Mouse (Mus musculus) frontal cortex, adult 2 months (tissue): ENCODE measurements around the gene Pmp22. TPM values are rescaled to one million over a fixed set of nuclear protein-coding genes. Genes with fewer than 3 reads are reported as not detected.
A peak's percentile ranks its signal among the peaks of the same experiment; 100 is the strongest.

Source experiments
- DNase-seq, 2 experiments: peaks; one replicate each; pipeline ENCODE4 v3.0.0; 2022; ENCODE audit warnings: low spot score in 1 of 2; ENCODE audit errors: extremely low spot score in 1 of 2
- polyA plus RNA-seq: library from polyadenylated mRNA; depleted of rRNA; stranded (reverse); fragments of >200 nt; gene quantifications from 2 replicates; pipeline ENCODE4 v1.2.3, GENCODE M21; 2012

Pmp22 gene
- polyA plus RNA-seq, 1 experiment = 23.9 TPM

GRCm38 (mm10) chr11:63126976-63127375 is 1.8 kb upstream of the Pmp22 start:
- DNase-seq = no peak

- no peak for DNase-seq
Measured at GRCm38 (mm10) chr11:63127513-63127912, 1.3 kb upstream of the Pmp22 start.

- no peak for DNase-seq
Measured at GRCm38 (mm10) chr11:63129375-63129774, 593 bp downstream of the Pmp22 start.

- DNase-seq = no peak
Measured at GRCm38 (mm10) chr11:63129840-63130239, 1.1 kb downstream of the Pmp22 start.

GRCm38 (mm10) chr11:63130497-63130896 is 1.7 kb downstream of the Pmp22 start:
- peak in 1 of 2 experiments; percentile 30 for DNase-seq

- no peak for DNase-seq
Measured at GRCm38 (mm10) chr11:63131001-63131692, 2.4 kb downstream of the Pmp22 start.

GRCm38 (mm10) chr11:63131693-63132040 is 2.9 kb downstream of the Pmp22 start:
- DNase-seq = no peak

GRCm38 (mm10) chr11:63132151-63132500 is 3.3 kb downstream of the Pmp22 start:
- DNase-seq = no peak

- DNase-seq = peak; percentile 21 to 65
Measured at GRCm38 (mm10) chr11:63132501-63133435, 4.0 kb downstream of the Pmp22 start.

GRCm38 (mm10) chr11:63134021-63134420 is 5.2 kb downstream of the Pmp22 start:
- no peak for DNase-seq

- DNase-seq = peak in 1 of 2 experiments; percentile 36
Measured at GRCm38 (mm10) chr11:63134742-63135482, 6.1 kb downstream of the Pmp22 start.

GRCm38 (mm10) chr11:63135622-63136021 is 6.8 kb downstream of the Pmp22 start:
- peak; percentile 84 to 98 for DNase-seq

- DNase-seq = peak in 1 of 2 experiments; percentile 22
Measured at GRCm38 (mm10) chr11:63136205-63136604, 7.4 kb downstream of the Pmp22 start.

- DNase-seq = no peak
Measured at GRCm38 (mm10) chr11:63136836-63137416, 8.1 kb downstream of the Pmp22 start.

- no peak for DNase-seq
Measured at GRCm38 (mm10) chr11:63138739-63139138, 10.0 kb downstream of the Pmp22 start.

GRCm38 (mm10) chr11:63142311-63142710 is 13.5 kb downstream of the Pmp22 start:
- no peak for DNase-seq

GRCm38 (mm10) chr11:63142816-63143215 is 14.0 kb downstream of the Pmp22 start:
- no peak for DNase-seq

- DNase-seq = no peak
Measured at GRCm38 (mm10) chr11:63143486-63143885, 14.7 kb downstream of the Pmp22 start.

GRCm38 (mm10) chr11:63146601-63147000 is 17.8 kb downstream of the Pmp22 start:
- DNase-seq = no peak

GRCm38 (mm10) chr11:63148276-63148675 is 19.5 kb downstream of the Pmp22 start:
- DNase-seq = no peak

GRCm38 (mm10) chr11:63151857-63152256 is 23.1 kb downstream of the Pmp22 start:
- DNase-seq = no peak
